Mouse (Mus musculus) stomach, embryonic 15.5 days (tissue): ENCODE data around the gene Klc4. TPM values are rescaled to one million over a fixed set of nuclear protein-coding genes. Genes with fewer than 3 reads are reported as not detected.

Experiments
- ATAC-seq: fragments of 200-750 bp; cut with Nextera tagmentation; 2 replicates; pipeline ENCODE4 v1.8.0; 2017; ENCODE audit warnings: low read depth, moderate number of reproducible peaks, moderate TSS enrichment; ENCODE audit not compliant: insufficient read depth, low FRiP score
- H3K27ac ChIP-seq: fragments of 300-500 bp; sonication (generic); 2 replicates; pipeline ENCODE4 v1.5.1; 2015; ENCODE audit warnings: mild to moderate bottlenecking, inconsistent platforms
- H3K27me3 ChIP-seq: fragments of 300-500 bp; sonication (generic); replicated peaks from 2 replicates; pipeline ENCODE4 v1.6.1; 2015; ENCODE audit warnings: inconsistent platforms
- H3K36me3 ChIP-seq: fragments of 300-500 bp; sonication (generic); 2 replicates; pipeline ENCODE4 v1.6.1; 2015; ENCODE audit warnings: inconsistent platforms
- H3K4me1 ChIP-seq: fragments of 300-500 bp; sonication (generic); 2 replicates; pipeline ENCODE4 v1.6.1; 2015; ENCODE audit warnings: inconsistent platforms
- H3K4me2 ChIP-seq: fragments of 300-500 bp; sonication (generic); 2 replicates; pipeline ENCODE4 v1.6.1; 2015; ENCODE audit warnings: mild to moderate bottlenecking, inconsistent platforms
- H3K4me3 ChIP-seq: fragments of 300-500 bp; sonication (generic); replicated peaks from 2 replicates; pipeline ENCODE4 v1.5.1; 2015; ENCODE audit warnings: inconsistent platforms
- H3K9ac ChIP-seq: fragments of 300-500 bp; sonication (generic); 2 replicates; pipeline ENCODE4 v1.6.1; 2015; ENCODE audit warnings: inconsistent platforms
- H3K9me3 ChIP-seq: fragments of 300-500 bp; sonication (generic); 2 replicates; pipeline ENCODE4 v1.6.1; 2016; ENCODE audit warnings: inconsistent platforms
- WGBS: fragments of 180-500 bp; shearing (Covaris S2); methylation state at CpG from one replicate; pipeline ENCODE4 v1.1.7; 2015; 5-methylcytosine and 5-hydroxymethylcytosine counted together
- polyA plus RNA-seq: library from polyadenylated mRNA; unstranded; fragments of >200 nt; fragmentation: Nextera tagmentation; extraction: Ambion mirVana; gene quantifications from 2 replicates; pipeline ENCODE4 v1.2.1, GENCODE M21; 2015

The Klc4 gene
- polyA plus RNA-seq, 1 experiment from 2014 or later = 38.4 TPM

- no peak overlapping the region for H3K9ac ChIP-seq
- 81% methylated on average over 6 of the region's 6 CpGs for WGBS
- ATAC-seq = no peak
Measured at GRCm38 (mm10) chr17:46595336-46595735, 50.5 kb downstream of the Klc4 start.

DNA sequence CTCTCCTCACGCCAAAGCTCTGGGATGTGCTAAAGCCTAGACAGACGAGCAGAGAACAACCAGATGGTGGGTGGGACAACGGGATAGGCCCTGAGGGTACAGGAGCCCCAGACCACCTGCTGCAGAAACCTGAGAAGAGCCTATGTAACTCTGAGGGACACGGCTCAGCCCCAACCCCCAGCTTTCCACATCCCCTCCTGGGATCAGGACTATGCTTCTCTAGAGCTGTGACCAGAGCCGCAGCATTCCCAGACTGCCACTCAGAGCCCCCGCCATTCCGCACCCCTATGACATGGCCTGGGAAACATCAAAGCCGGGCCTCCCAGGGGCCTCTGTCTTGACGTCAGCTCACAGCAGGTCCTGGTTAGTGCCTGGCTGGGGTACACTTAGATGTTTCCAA, 51.2 kb downstream of the Klc4 start:
- Histone ChIP-seq H3K4me1 (peaks cover 26% of the 10 kb centered on the region), H3K27ac (peak overlapping the region; percentile 64), H3K9me3 (no peaks in the 10 kb centered on the region), H3K4me2 (no peak overlapping the region), H3K4me3 (no peak overlapping the region), H3K27me3 (no peaks in the 10 kb centered on the region), H3K9ac (no peak overlapping the region), H3K36me3 (peaks cover 16% of the 10 kb centered on the region; the same call in 1 of the 2 replicates)
- ATAC-seq = peak; percentile 12; the same call in 1 of the 2 replicates
- 32% methylated on average over 9 of the region's 9 CpGs for WGBS

More at GRCm38 (mm10) chr17:46595336-46595735, 50.5 kb downstream of the Klc4 start:
- Histone ChIP-seq H3K27ac (peak overlapping the region; percentile 64; the same call in 1 of the 2 replicates), H3K4me3 (no peak overlapping the region), H3K9me3 (no peaks in the 10 kb centered on the region), H3K4me1 (peaks cover 25% of the 10 kb centered on the region), H3K36me3 (peaks cover 8% of the 10 kb centered on the region; the same call in 1 of the 2 replicates), H3K4me2 (no peak overlapping the region), H3K27me3 (no peaks in the 10 kb centered on the region)

GRCm38 (mm10) chr17:46593124-46593523, 52.7 kb downstream of the Klc4 start:
- Histone ChIP-seq H3K36me3 (peaks cover 21% of the 10 kb centered on the region), H3K27ac (peak overlapping the region; percentile 21; the same call in 1 of the 2 replicates), H3K27me3 (no peaks in the 10 kb centered on the region), H3K4me3 (no peak overlapping the region), H3K9me3 (no peaks in the 10 kb centered on the region), H3K4me2 (no peak overlapping the region), H3K4me1 (peaks cover 28% of the 10 kb centered on the region), H3K9ac (no peak overlapping the region)
- no peak for ATAC-seq
- WGBS = 87% methylated on average over 4 of the region's 4 CpGs

DNA sequence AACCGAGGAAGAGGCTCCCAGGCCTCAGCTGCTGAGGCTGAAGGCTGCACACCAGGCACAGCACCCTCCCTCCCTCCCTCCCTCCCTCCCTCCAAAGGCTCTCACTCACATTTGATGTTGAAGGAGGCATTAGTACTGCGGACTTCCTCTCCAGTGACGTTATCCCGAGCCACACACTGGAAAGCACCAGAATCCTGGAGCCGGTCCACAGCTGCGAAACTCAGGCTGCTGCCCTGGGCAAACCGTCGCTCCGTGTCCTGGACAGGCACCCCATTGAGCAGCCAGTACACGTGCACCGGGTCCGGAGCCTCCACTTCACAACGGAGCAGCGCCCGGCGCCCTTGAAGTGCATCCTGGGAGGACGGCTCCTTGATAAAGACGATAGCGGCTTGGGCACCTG, 54.4 kb downstream of the Klc4 start:
- Histone ChIP-seq H3K27ac (peak overlapping the region; percentile 68; the same call in 1 of the 2 replicates), H3K36me3 (peaks cover 20% of the 10 kb centered on the region), H3K4me3 (no peak overlapping the region), H3K27me3 (no peaks in the 10 kb centered on the region), H3K9ac (no peak overlapping the region), H3K9me3 (no peaks in the 10 kb centered on the region), H3K4me1 (peaks cover 28% of the 10 kb centered on the region), H3K4me2 (no peak overlapping the region)
- 72% methylated on average over 19 of the region's 19 CpGs for WGBS
- peak; percentile 12; the same call in 1 of the 2 replicates for ATAC-seq

DNA sequence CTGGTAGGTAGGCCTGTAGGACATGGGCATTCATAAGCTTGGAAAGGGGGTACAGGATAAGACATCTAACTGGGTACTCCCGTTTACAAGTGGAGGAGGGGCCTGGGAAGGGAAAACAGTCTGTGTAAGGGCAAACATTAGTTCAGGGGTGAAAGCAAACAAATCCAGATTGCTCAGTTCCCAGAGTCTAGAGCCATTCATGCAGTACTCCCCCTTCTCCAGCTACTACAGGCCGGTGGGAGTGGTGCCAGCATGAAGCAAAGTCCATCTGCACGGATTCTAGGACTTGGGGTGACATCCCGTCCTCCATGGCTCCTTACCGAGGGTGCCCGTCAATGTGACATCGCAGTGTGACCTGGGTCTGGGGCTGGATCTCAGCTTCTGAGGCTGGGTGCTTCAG, 55.4 kb downstream of the Klc4 start:
- 65% methylated on average over 7 of the region's 7 CpGs for WGBS
- Histone ChIP-seq H3K27ac (peak overlapping the region; percentile 68), H3K36me3 (peaks cover 24% of the 10 kb centered on the region), H3K4me3 (no peak overlapping the region), H3K4me1 (peaks cover 28% of the 10 kb centered on the region), H3K9me3 (no peaks in the 10 kb centered on the region), H3K27me3 (no peaks in the 10 kb centered on the region), H3K9ac (no peak overlapping the region), H3K4me2 (no peak overlapping the region)
- peak; percentile 58 for ATAC-seq

- peak; percentile 27; the same call in 1 of the 2 replicates for ATAC-seq
- Histone ChIP-seq H3K9me3 (no peaks in the 10 kb centered on the region), H3K4me1 (peaks cover 22% of the 10 kb centered on the region), H3K27ac (peak overlapping the region; percentile 68), H3K36me3 (peaks cover 24% of the 10 kb centered on the region), H3K4me3 (no peak overlapping the region), H3K9ac (no peak overlapping the region), H3K4me2 (no peak overlapping the region), H3K27me3 (no peaks in the 10 kb centered on the region)
- WGBS = 87% methylated on average over 16 of the region's 16 CpGs
Measured at GRCm38 (mm10) chr17:46589635-46590314, 56.0 kb downstream of the Klc4 start.

- Histone ChIP-seq H3K4me2 (no peak overlapping the region), H3K36me3 (peaks cover 24% of the 10 kb centered on the region), H3K4me1 (peaks cover 16% of the 10 kb centered on the region; the same call in 1 of the 2 replicates), H3K27me3 (no peaks in the 10 kb centered on the region), H3K9ac (no peak overlapping the region), H3K4me3 (no peak overlapping the region), H3K27ac (no peak overlapping the region), H3K9me3 (no peaks in the 10 kb centered on the region)
- WGBS = 90% methylated on average over 6 of the region's 6 CpGs
- no peak for ATAC-seq
Measured at GRCm38 (mm10) chr17:46588913-46589312, 56.9 kb downstream of the Klc4 start.

DNA sequence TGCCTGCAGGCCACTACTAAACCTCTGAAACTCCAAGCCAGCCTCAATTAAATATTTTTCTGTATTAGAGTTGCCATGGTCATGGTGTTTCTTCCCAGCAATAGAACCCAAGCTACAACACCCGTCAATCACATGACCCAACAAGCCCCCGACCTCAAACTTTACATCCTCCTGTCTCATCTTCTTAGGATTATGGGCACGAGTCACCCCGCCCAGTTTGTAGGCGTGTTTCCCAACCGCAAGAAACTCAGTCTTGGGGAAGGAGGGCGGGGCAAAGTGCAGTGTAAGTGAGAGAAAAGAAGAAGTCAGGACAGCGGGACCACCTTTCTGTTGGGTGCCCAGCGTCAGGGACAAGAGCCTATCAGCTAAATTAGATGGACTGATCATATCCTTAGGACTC, 57.6 kb downstream of the Klc4 start:
- H3K27ac ChIP-seq = no peak overlapping the region
- no peak overlapping the region for H3K9ac ChIP-seq
- peaks cover 10% of the 10 kb centered on the region; the same call in 1 of the 2 replicates for H3K4me1 ChIP-seq
- no peaks in the 10 kb centered on the region for H3K9me3 ChIP-seq
- H3K4me3 ChIP-seq = no peak overlapping the region
- H3K36me3 ChIP-seq = peaks cover 24% of the 10 kb centered on the region
- no peak overlapping the region for H3K4me2 ChIP-seq
- ATAC-seq = no peak
- WGBS = 72% methylated on average over 9 of the region's 9 CpGs
- H3K27me3 ChIP-seq = no peaks in the 10 kb centered on the region

DNA sequence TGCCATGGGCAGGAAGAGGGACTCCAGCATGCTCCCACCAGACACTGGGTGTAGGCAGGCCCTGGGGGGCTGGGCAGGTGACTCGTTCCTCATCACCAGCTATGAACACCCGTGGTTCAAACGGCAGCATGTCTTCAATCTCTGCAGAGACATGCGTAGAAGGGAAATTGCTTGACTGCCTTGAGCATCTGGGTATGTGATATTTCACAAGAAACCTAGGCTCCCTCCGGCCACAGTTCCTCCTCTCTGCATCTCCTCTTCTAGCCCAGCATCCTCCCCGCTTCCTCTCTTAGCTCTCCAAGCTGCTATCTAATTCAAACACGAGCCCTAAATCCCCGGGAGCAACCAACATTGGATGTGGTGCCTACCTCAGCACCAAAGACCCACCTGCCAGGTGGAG, 59.5 kb downstream of the Klc4 start:
- no peak for ATAC-seq
- H3K27ac ChIP-seq = no peak overlapping the region
- H3K27me3 ChIP-seq = no peaks in the 10 kb centered on the region
- no peak overlapping the region for H3K9ac ChIP-seq
- peaks cover 36% of the 10 kb centered on the region for H3K36me3 ChIP-seq
- H3K4me3 ChIP-seq = no peak overlapping the region
- no peaks in the 10 kb centered on the region for H3K9me3 ChIP-seq
- no peak overlapping the region for H3K4me2 ChIP-seq
- 85% methylated on average over 8 of the region's 8 CpGs for WGBS
- H3K4me1 ChIP-seq = 0 out of 2 replicates have a peak, but pooled peaks cover 3% of the 10 kb centered on the region

Other genes starting within 250 kb of the Klc4 start
- 1.3 and 1.9 TPM in 2 replicates for gene Crip3, start 217.1 kb downstream of the Klc4 start, polyA plus RNA-seq
- gene Slc22a7, start 207.6 kb downstream of the Klc4 start, polyA plus RNA-seq = not detected in 2 replicates
- gene Ttbk1, start 158.3 kb downstream of the Klc4 start, polyA plus RNA-seq = 0.27 and 0.31 TPM in 2 replicates
- 47.7 and 49.7 TPM in 2 replicates for gene Dnph1, start 149.3 kb downstream of the Klc4 start, polyA plus RNA-seq
- gene Cul9, start 99.6 kb downstream of the Klc4 start, polyA plus RNA-seq = 3.2 and 4.6 TPM in 2 replicates
- 8.7 and 9.4 TPM in 2 replicates for gene Srf, start 89.8 kb downstream of the Klc4 start, polyA plus RNA-seq
- 87.6 and 89.8 TPM in 2 replicates for gene Ptk7, start 16.5 kb downstream of the Klc4 start, polyA plus RNA-seq
- gene Mrpl2, start 207 bp upstream of the Klc4 start, polyA plus RNA-seq = 112 and 126 TPM in 2 replicates
- 42.9 and 49.5 TPM in 2 replicates for gene Cul7, start 4.3 kb upstream of the Klc4 start, polyA plus RNA-seq
- gene Rrp36, start 28.3 kb upstream of the Klc4 start, polyA plus RNA-seq = 53.2 and 57.2 TPM in 2 replicates
- gene Mea1, start 32.8 kb upstream of the Klc4 start, polyA plus RNA-seq = 145 and 153 TPM in 2 replicates
- gene Klhdc3, start 34.9 kb upstream of the Klc4 start, polyA plus RNA-seq = 102 and 103 TPM in 2 replicates
- 72.8 and 86.7 TPM in 2 replicates for gene Ppp2r5d, start 59.1 kb upstream of the Klc4 start, polyA plus RNA-seq
- gene Pex6, start 65.4 kb upstream of the Klc4 start, polyA plus RNA-seq = 24.9 and 27.1 TPM in 2 replicates
- gene Gnmt, start 83.1 kb upstream of the Klc4 start, polyA plus RNA-seq = 12.5 and 15.0 TPM in 2 replicates
- gene Cnpy3, start 106.2 kb upstream of the Klc4 start, polyA plus RNA-seq = 79.0 and 79.3 TPM in 2 replicates
- gene Ptcra, start 117.7 kb upstream of the Klc4 start, polyA plus RNA-seq = 0.37 and 0.57 TPM in 2 replicates
- 76.0 and 89.3 TPM in 2 replicates for gene 2310039H08Rik, start 126.6 kb upstream of the Klc4 start, polyA plus RNA-seq
- 145 and 155 TPM in 2 replicates for gene Rpl7l1, start 136.7 kb upstream of the Klc4 start, polyA plus RNA-seq
- 4.6 and 5.6 TPM in 2 replicates for gene Bicral, start 212.5 kb upstream of the Klc4 start, polyA plus RNA-seq
- 54.8 and 63.0 TPM in 2 replicates for gene Tbcc, start 244.7 kb upstream of the Klc4 start, polyA plus RNA-seq